Mouse (Mus musculus) kidney, postnatal 4 days (tissue): ENCODE data around the gene Il34.
"Not testable (repeated sequence)": the region's sequence is repeated elsewhere in the genome, so short reads cannot be mapped to it uniquely, and the experiment has no call there.

ENCODE experiments used
- DNase-seq, 2 experiments: peaks; one replicate each; pipeline ENCODE4 v3.0.0; 2021; ENCODE audit warnings: mixed read lengths in 2 of 2

Il34 gene

DNA sequence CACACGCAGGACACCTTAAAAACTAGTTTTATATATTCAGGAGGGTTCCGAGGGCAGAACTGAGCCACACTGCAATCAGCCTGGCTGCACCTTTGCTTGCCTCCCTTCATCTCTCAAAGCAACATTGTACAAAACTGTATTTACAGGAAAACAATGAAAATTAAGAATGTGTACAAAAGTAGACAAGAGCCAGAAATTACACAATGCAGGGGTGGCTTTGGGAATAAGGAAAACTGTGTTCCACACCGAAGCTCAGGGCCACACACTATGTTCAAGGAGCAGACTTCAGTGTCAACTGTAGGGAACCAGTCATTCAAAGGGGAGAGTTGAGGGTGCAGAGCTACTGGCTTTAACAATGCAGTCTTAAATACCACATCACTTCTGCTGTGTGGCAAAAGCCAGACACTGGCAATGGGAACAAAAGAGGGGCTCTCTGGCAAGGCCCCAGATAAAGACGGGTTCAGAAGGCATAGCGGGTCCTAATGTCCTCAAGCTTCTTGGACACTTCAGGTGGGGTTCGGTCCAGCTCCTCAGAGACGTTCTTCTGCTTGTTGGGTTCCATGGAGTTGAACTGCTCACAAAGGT lies 4.8 kb upstream of the Il34 start:
- no peak for DNase-seq

DNA sequence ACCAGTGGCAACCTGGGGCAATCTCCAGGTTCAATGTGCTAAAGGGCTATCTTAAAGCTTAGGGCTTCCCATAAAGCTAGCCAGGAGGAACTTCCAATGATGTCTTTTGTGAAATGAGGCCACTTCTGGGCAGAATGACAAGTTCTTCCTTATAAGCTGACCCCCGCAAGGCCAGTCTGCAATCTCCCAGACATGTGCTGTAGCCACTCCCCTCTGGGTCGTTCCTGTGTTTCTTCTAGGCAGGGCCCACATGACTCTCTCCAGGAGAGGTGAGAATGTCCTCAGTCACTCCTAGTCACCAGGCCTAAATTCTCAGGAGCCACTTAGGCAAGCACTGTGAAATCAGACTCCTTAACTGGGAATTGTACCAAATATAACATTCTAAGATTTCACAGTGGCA lies 4.1 kb upstream of the Il34 start:
- DNase-seq, result peak; percentile 37 to 59

DNA sequence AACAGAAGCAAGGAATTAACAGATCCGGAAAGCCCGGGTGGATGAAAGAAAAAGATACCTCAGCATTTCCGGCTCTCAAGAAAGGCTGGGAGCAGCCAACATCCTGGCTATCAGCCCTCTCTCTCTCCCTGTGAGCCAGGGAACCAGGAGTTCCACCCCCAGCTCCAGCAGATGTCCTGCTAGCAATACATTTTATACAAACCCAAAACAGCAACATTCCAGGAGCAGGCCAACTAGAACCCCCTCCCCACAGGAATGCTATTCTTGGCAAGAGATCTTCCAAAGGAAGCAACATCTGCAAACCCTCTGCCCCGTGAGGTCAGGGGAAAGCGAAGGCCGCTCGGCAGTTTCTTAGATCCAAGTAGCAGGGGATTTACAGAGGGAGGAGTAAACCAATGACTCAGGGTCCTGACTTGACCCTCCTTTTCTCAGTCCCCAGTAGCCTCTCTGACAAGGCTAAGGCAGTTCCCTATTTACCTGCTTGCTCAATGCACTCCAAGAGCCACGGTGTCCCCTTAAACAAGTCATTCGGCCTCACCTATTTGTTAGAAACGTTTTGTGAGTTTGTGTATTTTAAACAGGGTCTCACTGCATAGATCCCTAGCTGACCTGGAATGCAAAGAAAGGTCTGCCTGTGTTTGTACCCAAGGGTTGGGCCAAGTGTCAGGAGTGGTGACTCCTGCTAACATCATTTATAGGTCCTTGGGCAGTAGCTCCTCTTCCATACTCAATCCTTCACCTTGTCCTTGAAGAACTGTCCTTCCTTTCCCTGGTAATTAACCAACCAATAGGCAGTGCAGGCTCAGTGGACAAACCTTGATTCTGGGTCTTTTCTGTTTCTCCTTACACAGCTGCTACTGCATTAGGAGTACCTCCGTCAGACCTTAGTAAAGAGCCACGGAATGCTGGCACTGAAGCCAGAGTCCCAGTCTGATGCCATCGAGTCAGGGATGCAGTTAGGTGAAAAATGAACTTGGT lies 3.1 kb upstream of the Il34 start:
- peak; percentile 73 to 79 for DNase-seq

DNA sequence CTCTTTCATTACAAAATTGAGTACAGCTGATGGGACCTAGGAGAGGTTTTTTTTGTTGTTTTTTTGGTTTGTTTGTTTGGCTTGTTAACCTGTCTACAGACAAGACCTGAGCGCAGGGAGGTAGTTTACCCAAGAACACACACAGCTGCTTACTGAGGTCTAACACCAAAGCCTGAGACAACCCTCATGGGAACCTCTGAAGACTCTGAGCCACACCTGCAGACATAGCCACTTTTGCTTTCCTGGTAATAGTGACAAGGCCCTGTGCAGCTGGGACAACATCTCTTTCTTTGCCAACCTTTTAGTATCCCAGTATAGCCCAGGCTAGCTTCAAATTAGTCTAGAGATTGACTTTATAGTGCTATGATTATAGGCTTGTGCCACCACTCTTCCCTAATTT lies 422 bp upstream of the Il34 start:
- no peak for DNase-seq

DNA sequence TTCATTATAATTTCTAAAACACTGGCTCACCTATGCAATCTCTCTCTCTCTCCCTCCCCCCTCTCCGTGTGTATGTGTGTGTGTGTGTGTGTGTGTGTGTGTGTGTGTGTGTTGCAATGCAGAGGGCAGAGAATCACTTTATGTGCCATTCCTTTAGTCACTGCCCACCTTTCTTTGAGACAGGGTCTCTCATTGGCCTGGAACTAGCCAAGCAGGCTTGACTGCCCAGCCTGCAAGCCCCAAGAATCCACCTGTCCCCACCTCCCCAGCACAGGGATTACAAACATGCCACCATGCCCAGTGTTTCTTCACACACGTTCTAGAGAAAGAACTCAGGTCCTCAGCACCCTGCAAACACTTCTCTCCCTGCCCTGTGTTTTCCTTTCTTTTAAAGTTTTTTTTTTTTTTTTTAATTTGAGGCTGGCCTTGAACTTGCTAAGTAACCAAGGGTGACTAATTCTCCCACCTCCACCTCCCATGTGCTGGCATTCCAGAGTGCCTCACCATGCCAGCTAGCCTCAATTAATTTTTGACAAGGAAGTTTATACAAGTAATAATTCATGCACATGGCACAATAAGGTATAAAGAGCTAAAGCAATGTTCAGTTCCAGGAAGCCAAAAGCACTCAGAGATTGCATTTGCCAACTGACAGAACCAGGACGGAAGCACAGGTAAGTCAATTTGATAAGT lies 754 bp downstream of the Il34 start:
- peak in 1 of 2 experiments; percentile 27 for DNase-seq

DNA sequence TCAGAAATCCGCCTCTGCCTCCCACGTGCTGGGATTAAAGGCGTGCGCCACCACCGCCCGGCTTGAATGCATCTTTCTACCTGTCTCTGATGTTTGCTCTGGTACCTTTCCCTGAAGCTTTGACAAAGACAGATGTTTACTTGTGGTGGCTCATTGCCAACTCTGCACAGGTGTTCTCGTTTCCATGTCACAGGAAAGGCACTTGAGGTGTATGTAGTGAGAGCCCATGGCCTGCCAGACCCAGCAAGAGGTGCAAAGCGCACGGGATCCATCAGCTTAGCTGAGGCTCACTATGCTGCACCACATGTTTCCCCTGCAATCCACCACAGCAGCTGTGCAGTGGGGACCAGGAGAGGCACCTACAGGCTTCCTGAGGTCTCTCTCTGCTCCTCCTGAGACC lies 1.9 kb downstream of the Il34 start:
- DNase-seq, result peak in 1 of 2 experiments; percentile 9

DNA sequence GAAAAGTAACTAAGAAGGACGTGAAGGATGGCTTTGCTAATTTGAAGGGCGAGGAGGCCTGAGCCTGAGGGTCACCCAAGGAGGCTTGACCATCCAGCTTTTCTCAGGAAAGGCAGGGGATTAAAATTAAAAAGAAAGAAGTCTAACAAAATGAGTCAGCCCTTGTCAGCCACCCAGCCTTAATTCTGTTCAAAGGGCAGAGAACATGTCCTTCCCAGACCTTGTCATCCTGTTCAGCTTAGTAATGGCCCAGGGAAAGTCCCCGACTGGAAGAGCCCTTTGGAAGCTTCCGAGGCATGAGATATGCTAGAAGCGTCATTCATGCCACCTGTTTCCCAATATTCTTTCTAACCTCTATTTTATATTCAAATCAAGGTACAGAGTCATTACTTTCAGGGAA lies 2.7 kb downstream of the Il34 start:
- DNase-seq, result peak in 1 of 2 experiments; percentile 17

DNA sequence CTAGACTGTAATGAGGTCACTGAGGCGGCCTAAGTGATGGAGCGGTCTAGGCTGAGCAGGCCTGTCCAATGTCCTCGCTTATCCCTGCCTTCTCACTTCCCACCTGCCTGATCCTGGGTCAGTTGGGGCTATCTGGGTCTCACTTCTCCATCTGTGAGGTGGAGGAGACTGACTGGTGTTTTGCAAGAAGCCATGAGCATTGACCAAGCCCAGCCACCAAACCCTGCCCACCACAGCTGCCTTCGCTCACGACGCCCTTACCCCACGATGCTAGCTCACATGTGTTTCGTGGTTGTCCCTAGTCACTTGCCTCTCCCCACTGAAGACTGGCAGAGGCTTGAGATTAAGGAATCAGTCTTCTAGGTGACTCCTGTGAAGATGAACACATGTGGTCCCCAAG lies 8.6 kb downstream of the Il34 start:
- DNase-seq, result no peak

DNA sequence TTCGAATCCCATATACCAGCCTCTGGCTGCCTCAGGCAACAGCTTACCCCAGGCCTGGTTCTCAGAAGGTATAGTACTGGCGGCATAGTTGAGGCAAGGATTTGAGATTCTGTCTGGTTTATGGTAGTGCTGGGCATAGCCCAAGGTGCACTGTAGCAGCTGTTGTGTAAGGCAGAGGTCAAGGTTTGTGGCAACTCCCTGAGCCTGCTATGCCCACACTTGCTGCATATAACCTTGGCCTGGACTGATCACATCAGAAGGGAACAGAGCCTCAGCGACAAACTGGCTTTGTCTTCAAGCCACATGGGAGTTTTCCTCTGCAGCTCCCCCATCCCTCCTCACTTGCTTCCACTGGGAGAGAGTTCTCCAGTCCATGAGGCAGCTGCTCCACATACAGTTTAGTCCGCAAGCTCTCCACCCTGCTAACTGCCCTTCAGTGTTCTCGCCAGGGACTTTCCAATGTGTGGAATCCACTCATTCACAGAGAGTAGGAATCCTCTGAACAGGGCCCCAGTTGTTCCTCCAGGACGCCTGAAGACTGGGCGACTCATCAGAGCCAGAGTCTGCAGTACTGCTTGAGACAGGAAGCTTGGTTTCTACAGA lies 11.3 kb downstream of the Il34 start:
- DNase-seq, result no peak

DNA sequence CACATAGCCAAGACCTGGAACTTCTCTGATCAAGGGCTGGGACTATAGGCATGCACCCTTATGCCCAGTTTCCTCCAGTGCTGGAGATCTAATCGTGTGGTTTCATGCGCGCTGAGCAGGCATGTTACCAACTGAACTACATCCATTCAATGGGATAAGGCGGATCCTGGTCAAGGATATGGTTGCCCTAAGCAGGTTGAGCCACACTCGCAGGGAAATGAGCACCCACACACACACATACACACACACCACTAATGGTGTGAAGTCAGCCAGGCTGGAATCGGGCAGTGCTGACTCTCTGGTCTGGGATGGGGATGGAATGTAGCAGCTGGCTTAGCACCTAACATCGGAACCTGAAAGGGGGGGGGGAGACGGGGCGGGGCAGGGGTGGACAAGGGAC lies 11.8 kb downstream of the Il34 start:
- peak in 1 of 2 experiments; percentile 33 for DNase-seq

DNA sequence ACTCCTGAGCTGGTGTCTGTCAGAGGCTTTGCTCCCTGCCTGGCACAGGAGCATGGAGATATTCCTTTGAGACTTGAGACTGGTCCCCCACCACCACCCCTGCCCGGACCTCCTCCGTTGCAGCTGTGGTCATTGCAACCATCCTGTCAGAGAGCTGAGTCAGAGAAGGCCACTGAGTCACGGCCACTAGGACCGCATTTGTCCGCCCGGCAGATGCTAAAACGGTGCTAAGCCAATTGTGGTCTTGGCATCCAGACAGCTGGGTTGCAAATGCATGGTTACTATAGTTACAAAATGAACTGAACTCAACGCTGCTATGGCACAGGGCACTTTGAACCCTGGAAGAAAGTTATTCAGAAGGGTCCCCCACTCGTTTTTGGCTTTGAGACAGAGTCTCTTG lies 12.2 kb downstream of the Il34 start:
- DNase-seq, result no peak

DNA sequence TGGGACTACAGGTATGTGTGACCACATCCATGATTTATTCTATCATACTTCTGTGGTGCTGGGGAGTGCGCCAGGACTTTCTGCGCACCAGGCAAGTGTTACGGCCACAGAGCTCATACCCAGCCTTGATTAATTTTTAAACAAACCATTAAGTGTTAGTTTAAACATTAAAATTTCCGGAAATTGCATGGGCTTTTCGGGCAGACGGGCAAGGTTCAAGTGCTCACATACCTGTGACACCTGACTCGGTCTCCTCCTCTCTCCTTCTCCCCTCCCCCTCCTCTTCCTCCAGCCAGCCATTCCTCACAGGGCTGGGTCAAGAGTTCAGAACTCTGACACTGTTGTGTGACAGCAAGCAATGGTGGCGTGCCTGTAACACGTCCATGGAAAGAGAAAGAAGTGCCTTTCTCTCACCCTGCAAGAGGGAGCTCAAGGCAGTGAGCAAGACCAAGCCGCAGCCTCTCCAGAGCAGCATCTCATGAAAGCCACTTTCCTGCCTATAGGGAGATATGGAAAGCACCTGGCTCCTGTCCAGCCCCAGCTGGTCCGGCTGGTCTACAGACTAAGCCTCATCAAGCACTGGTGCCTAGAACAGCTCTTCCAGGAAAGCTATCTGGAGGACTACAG lies 13.0 kb downstream of the Il34 start:
- DNase-seq, result peak; percentile 75 to 84

DNA sequence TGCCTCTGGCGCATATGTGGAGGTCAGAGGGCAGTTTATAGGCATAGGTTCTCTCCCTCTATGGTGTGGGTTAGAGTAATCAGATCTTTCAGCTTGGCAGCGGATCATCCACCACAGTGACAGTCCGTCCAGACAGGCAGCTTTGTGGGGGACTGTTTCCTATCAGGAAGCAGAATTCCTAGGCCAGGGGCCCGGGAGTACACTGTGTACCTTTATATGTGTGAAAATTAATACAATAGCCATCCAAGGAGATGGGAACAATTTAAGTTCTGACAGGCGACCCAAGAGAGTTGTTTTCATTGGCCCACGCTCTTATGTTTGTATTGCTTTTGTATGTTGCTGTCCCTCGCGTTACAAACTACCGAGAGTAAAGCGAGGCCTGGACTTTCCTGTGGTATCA lies 14.6 kb downstream of the Il34 start:
- DNase-seq, result no peak

DNA sequence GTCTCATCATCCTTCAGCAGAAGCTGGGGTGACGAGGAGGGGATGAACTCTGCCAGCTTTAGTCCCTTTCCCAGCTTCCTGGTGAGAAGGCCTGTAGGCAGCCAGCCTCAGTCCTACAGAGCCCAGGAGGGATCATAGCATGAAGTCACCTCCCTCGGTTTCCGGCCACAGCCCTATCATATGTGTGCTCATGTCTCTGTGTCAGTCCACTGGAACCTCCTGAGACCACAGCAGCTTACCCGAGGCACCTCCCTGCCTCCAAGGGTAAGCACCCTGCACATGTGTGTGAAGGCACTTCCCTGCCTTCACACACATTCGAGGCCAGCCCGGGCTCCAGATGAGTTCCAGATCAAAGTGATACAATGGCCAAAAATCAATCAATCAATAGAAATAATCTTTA lies 15.5 kb downstream of the Il34 start:
- no peak for DNase-seq

DNA sequence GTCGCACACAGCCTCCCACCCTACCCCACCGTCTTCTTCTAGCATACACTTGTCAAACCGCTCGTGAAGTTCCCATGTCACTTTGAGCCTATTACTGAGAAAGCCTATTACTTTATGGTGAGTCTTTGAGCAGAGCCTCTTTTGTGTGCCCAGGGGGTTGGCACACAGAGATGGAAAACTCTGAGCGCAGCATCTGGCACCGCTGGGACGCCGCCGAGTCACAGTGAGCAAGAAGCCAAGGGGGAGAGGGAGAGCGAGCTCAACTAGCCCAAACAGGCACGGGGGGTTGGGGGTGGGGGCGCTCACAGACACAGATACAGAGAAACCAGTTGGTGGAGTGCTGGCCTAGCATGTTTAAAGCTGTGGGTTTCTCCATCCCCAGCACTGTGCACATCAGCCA lies 16.2 kb downstream of the Il34 start:
- peak in 1 of 2 experiments; percentile 37 for DNase-seq

DNA sequence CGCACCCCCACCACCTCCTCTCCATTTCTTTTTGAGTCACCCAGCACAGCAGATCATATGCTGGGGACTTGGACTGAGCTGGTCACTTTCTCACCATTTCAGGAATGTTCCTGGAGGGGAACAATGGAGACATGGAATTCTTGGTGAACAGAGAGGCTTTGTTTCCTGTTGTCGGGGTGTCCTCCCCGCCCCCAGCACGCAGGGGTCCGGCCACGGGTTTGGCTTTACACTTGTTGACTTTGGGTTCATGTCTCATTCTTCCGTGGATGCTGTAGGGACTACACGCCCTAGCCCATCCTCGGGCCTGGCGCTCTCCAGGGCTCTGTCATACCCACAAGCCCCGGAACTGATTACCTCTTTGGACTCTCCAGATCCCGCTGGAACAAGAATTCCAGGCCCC lies 16.7 kb downstream of the Il34 start:
- no peak for DNase-seq

DNA sequence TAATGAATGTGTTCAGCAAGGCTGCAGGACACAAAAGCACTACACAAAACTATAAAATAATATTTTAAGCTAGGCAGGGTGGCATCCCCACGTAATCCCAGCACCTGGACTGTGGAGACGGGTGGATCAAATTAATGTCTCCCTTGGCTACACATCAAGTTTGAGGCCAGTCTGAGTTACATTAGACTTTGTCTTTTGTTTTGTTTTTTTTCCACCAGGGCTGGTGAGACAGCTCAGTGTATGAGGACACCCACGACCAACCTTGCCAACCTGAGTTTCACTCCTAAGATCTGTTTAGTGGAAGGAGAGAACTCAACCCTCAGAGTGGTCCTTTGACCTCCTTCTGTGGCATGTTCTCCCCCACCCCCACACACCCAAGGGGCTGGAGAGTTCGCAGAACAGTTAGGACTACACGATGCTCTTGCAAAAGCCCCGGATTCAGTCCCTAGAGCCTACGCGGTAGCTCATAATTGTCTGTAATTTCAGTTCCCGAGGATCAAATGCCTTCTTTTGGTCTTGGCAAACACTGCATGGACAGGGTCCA lies 18.2 kb downstream of the Il34 start:
- DNase-seq, result no peak

DNA sequence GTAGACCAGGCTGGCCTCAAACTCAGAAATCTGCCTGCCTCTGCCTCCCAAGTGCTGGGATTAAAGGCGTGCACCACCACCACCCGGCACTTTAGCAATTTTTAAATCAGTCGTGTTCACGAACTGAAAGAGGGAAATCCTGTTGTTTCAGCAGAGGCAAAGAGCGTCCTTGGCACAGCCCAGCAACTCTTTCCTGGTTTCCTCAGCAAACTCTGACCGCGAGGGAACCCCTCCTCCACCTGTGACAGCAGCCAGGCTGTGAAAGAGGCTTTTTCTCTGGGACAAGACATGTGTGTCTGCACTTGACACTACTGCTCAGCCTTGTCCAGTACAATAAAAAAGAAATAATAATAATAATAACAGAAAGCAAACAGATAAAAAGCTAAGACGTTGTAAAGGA lies 18.8 kb downstream of the Il34 start:
- DNase-seq, result no peak

DNA sequence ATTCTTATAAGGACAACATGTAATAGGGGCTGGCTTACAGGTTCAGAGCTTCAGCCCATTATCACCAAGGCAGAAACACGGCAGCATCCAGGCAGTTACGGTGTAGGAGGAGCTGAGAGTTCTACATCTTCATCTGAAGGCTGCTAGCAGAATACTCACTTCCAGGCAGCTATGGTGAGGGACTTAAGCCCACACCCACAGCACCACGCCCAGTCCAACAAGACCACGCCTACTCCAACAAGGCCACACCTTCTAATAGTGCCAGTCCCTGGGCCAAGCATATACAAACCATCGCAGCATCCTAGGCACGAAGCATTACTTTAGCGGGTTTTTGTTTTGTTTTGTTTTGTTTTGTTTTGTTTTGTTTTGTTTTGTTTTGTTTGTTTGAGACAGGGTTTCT lies 19.2 kb downstream of the Il34 start:
- DNase-seq, result not testable (repeated sequence)

DNA sequence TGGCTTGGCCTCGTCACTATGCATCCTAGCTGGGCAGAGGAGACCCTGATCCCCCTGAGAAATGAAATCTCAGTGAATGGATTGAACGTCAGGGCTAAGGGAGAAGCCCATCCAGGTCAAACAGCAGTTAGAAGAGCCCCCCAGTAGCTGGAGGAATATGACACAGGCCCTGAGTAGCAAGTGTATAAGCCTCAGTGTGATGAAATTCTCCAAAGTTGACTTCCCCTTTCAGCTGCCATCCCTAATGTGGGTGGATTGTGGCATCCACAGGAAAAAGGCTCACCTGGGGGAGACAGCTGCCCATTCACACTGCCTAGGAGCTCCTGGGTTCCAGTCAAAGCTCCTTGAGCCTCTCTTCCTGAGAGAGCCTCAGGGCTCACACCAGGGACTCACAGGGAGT lies 20.4 kb downstream of the Il34 start:
- DNase-seq, result no peak

DNA sequence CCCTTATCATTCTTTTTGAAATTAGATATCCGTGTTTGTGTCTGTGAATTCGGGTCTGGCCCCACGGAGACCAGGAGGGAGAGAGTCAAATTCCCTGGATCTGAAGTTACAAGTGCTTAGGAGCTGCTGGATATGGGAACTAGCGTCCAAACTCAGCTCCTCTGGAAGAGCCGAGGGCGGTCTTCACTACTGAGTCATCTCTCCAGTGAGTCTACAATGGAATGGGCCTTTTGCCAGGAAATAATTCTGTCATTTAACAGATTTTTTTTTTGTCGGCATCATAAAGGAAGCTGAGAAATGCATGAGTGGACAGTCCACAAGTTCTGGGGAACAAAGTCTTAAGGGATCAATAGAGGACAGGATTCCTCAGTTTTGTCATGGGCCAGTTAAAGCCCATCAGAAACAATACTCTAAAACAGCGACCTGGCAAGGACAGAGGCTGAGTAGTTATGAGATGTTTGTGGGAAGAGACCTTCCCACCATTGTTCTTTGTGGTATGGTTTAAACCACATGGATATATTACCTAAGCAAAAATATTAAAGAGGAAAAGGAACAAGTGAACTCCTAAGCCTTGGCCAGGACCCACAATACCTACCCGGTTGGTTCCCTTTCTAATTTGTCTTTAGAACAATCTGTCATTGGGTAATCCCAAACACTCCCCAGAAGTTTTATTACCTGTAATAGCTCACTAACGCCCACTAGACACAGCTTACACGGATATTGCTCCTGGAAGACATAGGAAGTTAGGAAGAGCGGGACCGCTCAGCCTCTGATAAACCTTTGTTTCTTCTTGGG lies 25.6 kb downstream of the Il34 start:
- no peak for DNase-seq

DNA sequence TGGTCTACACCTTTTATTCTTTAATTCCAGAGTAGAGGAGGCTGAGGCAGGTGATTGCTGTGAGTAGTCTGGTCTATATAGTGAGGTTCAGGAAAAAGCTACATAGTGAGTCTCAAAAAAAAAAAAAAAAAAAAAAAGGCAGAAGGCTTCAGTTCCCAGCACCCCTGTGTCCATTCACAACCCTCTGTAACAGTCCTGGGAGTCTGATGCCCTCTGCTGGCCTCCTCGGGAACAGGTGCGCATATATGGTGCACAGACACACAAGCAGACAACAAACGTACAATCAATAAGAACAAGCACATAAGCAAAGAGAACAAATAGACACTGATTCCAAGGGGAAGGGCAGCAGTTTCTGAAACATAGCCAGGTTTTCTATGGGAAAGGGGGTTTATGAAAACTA lies 29.4 kb downstream of the Il34 start:
- no peak for DNase-seq
